Mouse (Mus musculus) bone marrow, adult 2 months (tissue): ENCODE measurements around the gene Syt1.

ENCODE experiments used
- CTCF ChIP-seq: fragments of 200-500 bp; IDR thresholded peaks from 2 replicates; pipeline ENCODE4 v1.5.1; 2011; ENCODE audit warnings: low read length, control low read depth; ENCODE audit not compliant: control insufficient read depth, insufficient read depth
- POLR2A ChIP-seq: fragments of 200-500 bp; IDR thresholded peaks from 2 replicates; pipeline ENCODE4 v1.6.1; 2011; ENCODE audit warnings: low read depth, mild to moderate bottlenecking, control low read depth, low read length, borderline replicate concordance; ENCODE audit not compliant: control insufficient read depth

GRCm38 (mm10) chr10:109056500-109056899 is 45.7 kb upstream of the Syt1 start:
- no peak for TF ChIP-seq POLR2A
- no peak for TF ChIP-seq CTCF
